Mouse (Mus musculus) B cell, adult 2 months (primary cell): ENCODE measurements around the gene Slc9a9.

Experiments
- DNase-seq, 2 experiments: peaks; one replicate each; pipeline ENCODE4 v3.0.0; 2022

The Slc9a9 gene

DNA sequence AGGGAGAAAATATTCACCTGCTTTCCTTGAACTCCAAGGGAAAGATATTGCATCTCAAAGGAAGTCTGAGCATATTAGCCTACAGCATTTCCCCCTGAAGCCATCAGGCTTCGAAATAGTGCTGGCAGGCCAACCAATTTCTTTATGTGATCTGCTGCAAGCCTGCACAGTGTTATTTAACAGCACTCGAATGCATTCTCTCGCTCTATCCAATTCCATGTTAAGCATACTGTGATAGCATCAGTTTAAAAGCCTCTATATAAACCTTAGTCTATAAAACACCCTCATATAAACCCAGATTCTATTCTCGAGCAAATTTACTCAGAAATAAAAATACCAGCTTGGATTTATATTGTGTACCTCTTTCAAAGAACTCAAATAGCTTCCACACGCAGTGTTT is 170.7 kb downstream of the Slc9a9 start:
- no peak for DNase-seq

GRCm38 (mm10) chr9:94840972-94841371 is 171.3 kb downstream of the Slc9a9 start:
- DNase-seq: no peak

- DNase-seq: no peak
Measured at GRCm38 (mm10) chr9:94844176-94844575, 174.5 kb downstream of the Slc9a9 start.

- no peak for DNase-seq
Measured at GRCm38 (mm10) chr9:94847624-94848023, 177.9 kb downstream of the Slc9a9 start.

GRCm38 (mm10) chr9:94851550-94851949 is 181.8 kb downstream of the Slc9a9 start:
- no peak for DNase-seq

- no peak for DNase-seq
Measured at GRCm38 (mm10) chr9:94856093-94856492, 186.4 kb downstream of the Slc9a9 start.

DNA sequence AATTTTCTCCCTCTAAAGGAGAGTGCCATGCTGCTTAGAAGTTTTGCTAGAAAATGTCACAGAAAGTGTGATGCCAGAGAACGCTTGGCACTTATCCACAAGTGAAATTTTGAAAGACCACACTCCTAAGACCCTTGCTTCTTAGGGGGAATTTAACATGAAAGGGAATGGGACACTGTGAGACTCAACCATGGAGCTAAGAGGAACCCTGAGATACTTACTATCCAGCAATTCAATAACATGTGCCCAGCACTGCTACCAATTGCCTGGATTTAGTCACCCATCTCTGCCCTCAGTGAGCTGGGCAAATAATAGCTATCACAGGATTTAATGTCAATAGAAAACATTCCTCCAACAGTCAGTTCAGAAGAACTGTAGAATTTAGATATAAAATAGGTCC is 198.8 kb downstream of the Slc9a9 start:
- DNase-seq: no peak

DNA sequence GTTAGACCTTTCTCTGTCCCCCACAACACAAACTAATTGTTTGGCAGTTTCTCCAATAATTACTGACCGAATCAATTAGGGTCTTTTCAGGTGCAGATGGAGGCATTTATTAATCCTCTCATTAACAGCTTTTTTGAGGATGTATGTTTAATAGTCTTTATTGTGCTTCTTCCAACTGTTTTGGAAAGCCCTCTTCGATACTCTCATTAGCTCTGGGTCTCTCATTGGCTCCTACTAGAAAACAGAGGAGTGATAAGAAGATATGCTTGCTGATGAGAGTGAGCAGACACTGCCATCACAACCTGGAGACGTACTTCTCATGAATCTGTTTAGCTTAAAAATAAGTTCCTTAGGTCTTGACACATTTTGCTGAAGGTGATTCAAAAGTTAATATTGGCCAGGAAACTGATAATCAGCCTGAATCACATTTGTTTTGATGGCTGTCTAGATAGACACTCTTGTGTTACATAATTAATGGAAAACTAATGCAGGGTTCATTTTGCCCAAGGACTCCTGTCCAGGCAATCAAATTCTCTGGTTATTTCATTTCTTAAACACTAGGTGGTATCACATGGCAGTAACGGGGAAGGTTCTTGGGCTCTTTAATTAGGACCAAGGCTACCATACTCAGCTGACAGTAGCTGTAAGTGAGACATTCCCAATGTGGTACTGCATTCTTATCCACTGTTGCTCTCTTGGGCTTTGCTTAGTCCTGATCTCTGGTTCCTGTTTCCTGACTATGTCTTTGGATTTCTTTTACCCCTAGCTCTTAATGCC is 199.5 kb downstream of the Slc9a9 start:
- DNase-seq: no peak

- DNase-seq: no peak
Measured at GRCm38 (mm10) chr9:94882517-94882916, 212.8 kb downstream of the Slc9a9 start.

DNA sequence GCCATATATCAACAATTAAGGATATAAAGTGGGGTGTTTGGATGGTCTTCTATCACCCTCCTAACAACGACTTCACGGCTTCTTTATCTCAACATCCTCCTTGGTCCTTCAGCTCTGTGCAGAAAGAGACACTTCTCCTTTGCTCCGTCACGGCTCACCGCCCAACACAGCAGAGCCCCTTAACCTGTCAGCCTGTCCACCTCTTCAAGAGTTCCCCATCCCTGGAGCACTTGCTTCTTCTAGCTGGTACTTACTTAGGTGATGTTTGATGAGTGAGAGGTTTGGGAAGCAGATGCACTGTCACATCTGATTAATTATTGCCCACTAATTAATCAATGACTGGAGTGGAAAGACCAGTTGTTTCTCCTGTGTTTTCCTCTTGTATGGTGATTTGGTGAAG is 213.7 kb downstream of the Slc9a9 start:
- peak in 1 of 2 experiments; percentile 1 for DNase-seq

DNA sequence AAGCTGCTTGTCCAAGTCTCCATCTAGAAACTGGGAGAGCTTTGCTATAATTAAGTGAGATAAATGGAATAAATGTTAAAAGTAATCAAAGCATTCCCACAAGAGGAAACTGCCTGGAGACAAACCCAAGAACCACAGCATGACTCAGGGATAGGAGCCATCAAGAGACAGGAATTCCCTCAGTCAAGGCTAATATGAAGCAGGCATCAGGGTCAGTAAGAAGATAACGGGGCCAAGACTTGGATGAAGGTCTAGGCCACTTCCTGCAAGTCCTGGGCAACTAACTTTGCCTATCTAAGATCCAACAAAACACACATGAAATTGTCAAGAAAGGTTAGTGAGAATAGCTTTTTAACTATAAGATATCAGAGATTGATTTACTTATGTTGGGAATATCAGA is 215.4 kb downstream of the Slc9a9 start:
- DNase-seq: no peak

- no peak for DNase-seq
Measured at GRCm38 (mm10) chr9:94889647-94890046, 219.9 kb downstream of the Slc9a9 start.

DNA sequence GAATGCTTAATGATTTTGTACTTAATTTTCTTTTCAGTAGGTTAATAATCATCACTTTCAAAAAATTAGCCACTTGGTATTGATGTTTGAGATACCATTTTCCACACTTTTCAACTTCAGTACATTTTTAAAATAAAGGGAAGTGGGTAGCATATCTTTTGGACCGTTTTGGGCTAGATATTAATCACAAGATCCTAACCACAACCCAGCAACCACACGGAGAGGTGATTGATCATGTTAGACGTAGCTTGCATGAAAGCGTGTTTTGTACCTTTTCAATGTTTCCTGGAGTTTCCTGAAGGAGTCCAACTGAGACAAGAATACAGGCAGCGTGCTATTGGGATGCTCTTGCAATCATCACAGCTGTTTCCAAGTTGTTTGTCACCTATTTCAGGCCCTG is 226.2 kb downstream of the Slc9a9 start:
- DNase-seq: no peak

DNA sequence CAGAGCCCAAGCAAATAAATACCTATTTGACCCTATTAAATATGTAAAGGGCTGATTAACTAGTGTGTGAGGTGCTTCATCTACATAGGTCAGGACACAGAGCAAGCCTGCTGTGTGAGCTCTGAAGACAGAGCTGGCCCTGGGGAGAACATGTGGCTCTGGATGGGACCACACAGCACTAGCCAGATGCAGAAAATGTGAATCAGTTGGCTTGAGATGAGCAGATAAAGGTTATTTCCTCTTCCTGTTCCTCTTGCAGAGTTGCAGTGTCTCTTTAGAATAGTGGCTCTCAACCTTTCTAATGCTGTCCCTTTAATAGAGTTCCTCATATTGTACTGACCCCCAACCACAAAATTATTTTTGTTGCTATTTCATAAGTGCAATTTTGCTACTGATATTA is 234.5 kb downstream of the Slc9a9 start:
- DNase-seq: no peak

DNA sequence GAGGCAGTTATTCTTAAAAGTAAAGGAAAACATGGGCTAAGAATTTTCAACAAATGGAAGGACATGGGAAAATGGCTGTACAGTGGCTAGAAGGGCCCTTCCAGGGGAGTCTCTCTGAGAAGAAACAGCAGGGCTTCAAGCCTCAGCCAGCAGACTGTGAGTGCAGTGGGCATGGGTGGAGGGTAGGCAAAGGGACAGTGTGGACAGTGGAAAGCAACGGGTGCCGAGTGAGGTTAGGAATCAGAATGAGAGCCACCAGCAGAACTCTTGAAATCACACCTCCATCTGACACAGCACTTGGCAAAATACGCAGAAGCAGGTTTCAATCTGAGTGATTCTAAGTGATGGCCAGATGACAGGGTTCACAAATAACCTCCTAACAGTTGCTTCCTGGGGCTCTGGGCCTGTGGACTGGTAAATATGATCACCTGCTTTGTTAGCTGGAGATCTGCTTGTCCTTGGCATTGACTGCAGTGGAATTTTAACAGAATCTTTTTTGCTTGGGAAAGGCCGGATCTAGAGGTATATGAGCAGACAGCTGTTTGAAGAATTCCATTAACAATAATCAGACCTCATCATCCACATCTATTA is 237.4 kb downstream of the Slc9a9 start:
- DNase-seq: no peak

DNA sequence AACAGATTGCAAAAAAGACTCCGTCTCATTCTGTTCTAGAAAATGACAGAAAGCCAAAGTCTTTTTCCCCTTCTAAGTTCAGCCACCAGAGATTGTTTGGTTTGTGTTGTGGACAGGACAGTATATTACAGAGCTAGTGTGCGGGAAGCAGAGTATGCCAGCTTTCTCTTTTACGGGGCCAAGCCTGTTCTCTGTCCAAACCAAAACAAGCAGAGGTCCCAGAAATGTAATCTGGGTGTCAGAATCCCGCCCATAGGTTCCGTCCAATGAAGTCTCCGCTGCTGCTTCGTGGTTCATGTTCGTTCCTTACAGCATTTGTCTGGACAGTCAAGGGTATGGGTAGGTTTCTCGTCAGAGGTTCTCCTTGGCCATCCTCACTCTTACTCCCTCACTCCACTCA is 242.4 kb downstream of the Slc9a9 start:
- no peak for DNase-seq

DNA sequence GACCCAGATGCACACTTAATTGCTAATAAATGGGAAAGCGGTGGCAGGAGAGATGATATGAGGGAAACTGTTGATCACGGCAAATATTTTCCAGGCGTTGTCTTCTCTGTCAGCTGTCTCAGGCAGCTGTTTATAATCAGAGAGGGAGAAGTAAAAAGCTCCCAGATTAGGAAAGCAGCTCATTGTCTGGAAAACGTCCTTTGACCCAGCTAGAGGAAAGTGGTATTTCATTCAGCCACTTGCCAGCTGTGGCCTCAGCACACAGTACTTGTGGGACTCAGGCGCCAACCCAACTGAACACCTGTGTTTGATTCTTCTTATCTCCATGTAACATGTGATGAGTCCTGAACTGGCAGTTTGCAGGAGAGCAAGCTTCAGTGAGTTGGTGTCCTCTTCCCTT is 252.4 kb downstream of the Slc9a9 start:
- no peak for DNase-seq

- DNase-seq: no peak
Measured at GRCm38 (mm10) chr9:94925845-94926244, 256.1 kb downstream of the Slc9a9 start.

GRCm38 (mm10) chr9:94927101-94927500 is 257.4 kb downstream of the Slc9a9 start:
- DNase-seq: no peak

- DNase-seq: no peak
Measured at GRCm38 (mm10) chr9:94945569-94946135, 275.9 kb downstream of the Slc9a9 start.

GRCm38 (mm10) chr9:94947246-94947645 is 277.5 kb downstream of the Slc9a9 start:
- DNase-seq: no peak

DNA sequence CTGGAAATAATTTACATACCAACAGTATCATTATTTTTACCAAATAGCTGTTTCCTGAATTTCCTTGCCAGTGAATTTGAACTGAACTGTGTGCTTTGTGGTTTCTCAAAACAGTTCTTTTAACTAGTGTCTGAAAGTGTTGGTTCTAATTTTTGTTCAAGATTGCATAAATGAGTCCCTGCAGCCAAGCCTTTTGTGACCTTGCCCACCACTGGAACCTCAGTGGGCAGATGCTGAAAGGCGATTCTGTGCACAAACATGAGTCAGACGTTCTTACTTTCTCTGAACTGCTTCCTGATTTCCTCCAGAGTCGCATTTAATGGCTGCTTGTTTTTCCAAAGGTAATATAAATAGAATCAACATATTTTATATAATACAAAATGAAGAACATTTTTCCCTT is 281.0 kb downstream of the Slc9a9 start:
- DNase-seq: no peak

DNA sequence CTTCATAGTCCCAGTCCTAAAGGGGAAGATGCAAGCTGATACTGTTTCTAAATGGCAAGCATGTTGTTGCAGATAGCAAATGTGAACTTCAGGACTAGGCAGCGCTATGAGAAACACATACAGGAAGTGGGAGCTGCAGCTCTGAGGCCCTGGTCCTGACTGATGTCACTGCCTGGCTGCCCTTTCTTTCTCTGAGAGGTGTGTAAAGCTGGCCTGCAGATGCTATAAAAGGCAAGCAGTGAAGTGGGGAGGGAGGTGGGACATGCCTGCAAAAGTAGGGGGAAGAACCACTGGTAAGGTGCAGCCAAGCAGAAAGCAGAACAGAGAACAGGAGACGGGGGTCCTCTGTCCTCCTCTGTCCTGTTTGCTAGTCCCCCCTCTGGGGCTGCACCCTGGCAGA is 285.9 kb downstream of the Slc9a9 start:
- no peak for DNase-seq

DNA sequence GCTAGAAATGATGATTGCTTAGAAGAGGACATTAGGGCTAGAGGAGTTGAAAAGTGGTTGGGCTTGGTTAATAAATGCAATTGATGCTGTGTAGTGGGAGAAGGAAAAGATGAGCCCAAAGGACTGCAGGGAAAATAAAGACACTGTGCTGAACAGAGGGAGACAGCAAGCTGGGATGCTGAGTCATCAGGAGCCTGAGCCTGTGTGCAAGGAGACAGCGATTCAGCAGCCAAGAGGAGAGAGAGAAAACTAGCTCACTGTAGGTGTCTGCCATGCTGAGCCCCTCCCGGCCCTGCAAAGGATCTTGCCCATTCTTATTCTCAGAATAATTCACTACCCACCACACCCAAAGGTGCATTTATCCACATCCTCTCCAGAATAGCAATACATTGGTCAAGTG is 288.7 kb downstream of the Slc9a9 start:
- DNase-seq: no peak
